Mouse (Mus musculus): ENCODE results near the gene S1pr4.

S1pr4 gene

GRCm38 (mm10) chr10:81519227-81519977, 19.5 kb upstream of the S1pr4 start:
- DNase-seq: no peak

- DNase-seq: peak; percentile 80
Observed at GRCm38 (mm10) chr10:81518546-81518945, 18.6 kb upstream of the S1pr4 start.

- no peak for DNase-seq
Observed at GRCm38 (mm10) chr10:81517227-81517626, 17.3 kb upstream of the S1pr4 start.

GRCm38 (mm10) chr10:81513798-81514197, 13.9 kb upstream of the S1pr4 start:
- no peak for DNase-seq

- no peak for DNase-seq
Observed at GRCm38 (mm10) chr10:81510246-81510810, 10.4 kb upstream of the S1pr4 start.

- no peak for DNase-seq
Observed at GRCm38 (mm10) chr10:81507691-81508489, 8.0 kb upstream of the S1pr4 start.

GRCm38 (mm10) chr10:81507095-81507494, 7.2 kb upstream of the S1pr4 start:
- DNase-seq: no peak

GRCm38 (mm10) chr10:81505016-81505664, 5.2 kb upstream of the S1pr4 start:
- DNase-seq: no peak

GRCm38 (mm10) chr10:81502658-81503057, 2.7 kb upstream of the S1pr4 start:
- peak; percentile 95 for DNase-seq

GRCm38 (mm10) chr10:81501863-81502262, 1.9 kb upstream of the S1pr4 start:
- DNase-seq: no peak

- DNase-seq: peak; percentile 70
Observed at GRCm38 (mm10) chr10:81499250-81499901, 556 bp downstream of the S1pr4 start.

- DNase-seq: no peak
Observed at GRCm38 (mm10) chr10:81498316-81499249, 1.3 kb downstream of the S1pr4 start.

- no peak for DNase-seq
Observed at GRCm38 (mm10) chr10:81497401-81498270, 2.3 kb downstream of the S1pr4 start.

GRCm38 (mm10) chr10:81496969-81497368, 3.0 kb downstream of the S1pr4 start:
- DNase-seq: no peak

- DNase-seq: peak; percentile 98
Observed at GRCm38 (mm10) chr10:81496264-81496901, 3.5 kb downstream of the S1pr4 start, which contains the start of gene Ncln. TSS of gene Ncln (minus strand) at chr10:81496392.

GRCm38 (mm10) chr10:81495616-81496263, 4.2 kb downstream of the S1pr4 start:
- no peak for DNase-seq

GRCm38 (mm10) chr10:81495151-81495550, 4.8 kb downstream of the S1pr4 start:
- no peak for DNase-seq

GRCm38 (mm10) chr10:81494260-81495041, 5.5 kb downstream of the S1pr4 start:
- DNase-seq: no peak
